Mouse (Mus musculus): ENCODE measurements around the gene Pam16.

DNA sequence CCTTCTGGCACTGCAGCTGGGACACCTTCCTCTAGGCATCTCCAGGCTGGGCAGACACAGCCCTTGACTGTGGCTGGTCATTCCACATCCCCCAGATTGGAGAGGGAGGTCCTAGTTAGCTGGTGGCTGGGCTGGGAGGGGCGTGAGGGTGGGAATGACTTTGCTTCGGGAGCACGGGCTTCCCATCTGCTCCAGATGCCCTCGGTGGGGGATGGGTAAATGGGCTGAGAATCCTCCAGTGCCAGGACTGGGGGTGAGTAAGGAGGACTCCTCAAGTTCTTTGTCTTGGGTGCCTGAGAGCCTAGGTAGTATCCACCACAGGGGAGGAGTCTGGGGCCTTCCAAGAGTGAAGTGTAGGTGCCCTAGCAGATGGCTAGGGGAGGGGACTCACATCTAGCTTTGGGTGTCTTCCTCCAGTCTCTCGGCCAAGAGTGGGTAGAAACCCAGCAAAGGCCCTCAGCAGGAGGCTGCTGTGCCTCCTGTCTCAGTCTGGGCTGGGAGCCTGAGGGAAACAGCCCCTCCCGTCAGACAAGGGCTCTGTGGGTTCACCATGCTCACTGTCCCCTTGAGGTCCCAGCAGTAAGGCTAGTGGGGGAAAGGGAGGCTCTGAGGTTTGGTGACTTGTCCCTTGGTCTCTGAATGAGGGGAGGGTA, 25.8 kb downstream of the Pam16 start:
- TF ChIP-seq CTCF (conservative IDR thresholded peaks at IDR 0.05; ENCODE audit: low read length) (no peak), POU5F1 (IDR thresholded peaks at IDR 0.05; ENCODE audit: borderline replicate concordance, low read length) (no peak), NANOG (IDR thresholded peaks at IDR 0.05; ENCODE audit: borderline replicate concordance, low read length) (no peak)
